Mouse (Mus musculus): ENCODE measurements around the gene Crebl2.

GRCm38 (mm10) chr6:134817051-134817928 is 12.7 kb upstream of the Crebl2 start:
- TF ChIP-seq SIN3A (IDR thresholded peaks at IDR 0.05; ENCODE audit: low read length) (no peak), CTCF (IDR thresholded peaks at IDR 0.05 in 2 of 3, conservative IDR thresholded peaks at IDR 0.05 in 1 of 3; ENCODE audit: control insufficient read depth in 1 of 3, insufficient read depth in 1 of 3, low read depth in 2 of 3, low read length in 3 of 3, poor library complexity in 1 of 3, severe bottlenecking in 1 of 3) (no peak), HCFC1 (IDR thresholded peaks at IDR 0.05; ENCODE audit: low read depth, low read length) (no peak), MYB (IDR thresholded peaks at IDR 0.05; ENCODE audit: low read depth, low read length) (no peak), MXI1 (IDR thresholded peaks at IDR 0.05; ENCODE audit: low read depth, low read length) (no peak), MAFK (IDR thresholded peaks at IDR 0.05; ENCODE audit: borderline replicate concordance, low read depth, low read length) (no peak)
